Mouse (Mus musculus): ENCODE measurements around the gene Tnnt3.

Tnnt3 gene

DNA sequence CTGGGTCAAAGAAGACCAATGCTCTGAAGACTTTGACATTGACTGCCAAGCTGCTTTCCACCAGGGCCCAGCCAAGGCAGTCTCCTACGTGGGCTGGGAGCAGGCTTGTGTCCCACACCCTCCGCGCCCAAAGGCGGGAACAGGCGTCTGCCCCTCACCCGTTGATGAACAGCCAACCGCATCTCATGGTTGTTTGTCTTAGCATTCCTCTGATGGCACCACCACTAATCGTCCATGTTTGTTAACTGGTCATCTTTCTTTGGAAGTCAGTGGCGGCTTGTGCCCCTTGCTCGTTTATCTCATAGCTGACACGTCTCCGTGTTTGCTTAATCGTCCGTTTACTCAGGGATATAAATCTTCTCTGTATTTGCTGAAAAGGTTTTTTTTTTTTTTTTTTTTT, 10.9 kb downstream of the Tnnt3 start:
- no peak for DNase-seq

DNA sequence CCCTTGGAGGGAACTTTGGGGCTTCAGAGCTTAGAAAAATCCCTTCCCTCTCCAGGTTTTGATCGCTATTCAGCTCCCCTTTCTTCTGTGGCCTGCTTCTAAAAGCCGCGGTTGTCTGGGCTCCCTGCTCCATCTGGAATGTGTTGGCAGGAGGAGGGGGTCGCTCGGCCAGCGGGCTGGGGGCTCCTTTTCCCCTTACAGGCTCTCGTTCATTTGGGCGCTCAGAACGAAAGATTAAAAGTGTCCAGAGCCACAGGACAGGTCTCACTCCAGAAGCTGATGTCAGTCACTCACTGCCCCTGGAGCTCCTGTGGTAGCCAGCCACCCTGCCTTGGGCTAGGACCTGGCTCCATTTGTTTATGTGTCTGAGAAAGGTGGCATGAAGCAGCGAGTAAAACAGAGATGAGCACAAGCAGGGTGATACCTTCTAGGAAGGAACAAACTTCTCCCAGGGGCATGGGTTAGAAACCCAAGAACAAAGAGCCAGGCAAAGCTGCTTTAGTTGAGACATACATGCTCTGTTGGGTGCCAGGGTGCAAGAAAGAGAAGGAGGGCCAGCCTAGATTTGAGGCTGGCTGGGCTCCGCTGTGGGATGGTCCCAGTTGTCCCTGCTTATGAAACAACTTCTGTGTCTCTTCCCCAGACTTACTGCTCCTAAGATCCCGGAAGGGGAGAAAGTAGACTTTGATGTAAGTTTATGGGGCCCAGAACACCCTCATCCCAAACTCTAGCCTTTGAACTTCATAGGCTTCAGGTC, 11.6 kb downstream of the Tnnt3 start:
- no peak for DNase-seq

DNA sequence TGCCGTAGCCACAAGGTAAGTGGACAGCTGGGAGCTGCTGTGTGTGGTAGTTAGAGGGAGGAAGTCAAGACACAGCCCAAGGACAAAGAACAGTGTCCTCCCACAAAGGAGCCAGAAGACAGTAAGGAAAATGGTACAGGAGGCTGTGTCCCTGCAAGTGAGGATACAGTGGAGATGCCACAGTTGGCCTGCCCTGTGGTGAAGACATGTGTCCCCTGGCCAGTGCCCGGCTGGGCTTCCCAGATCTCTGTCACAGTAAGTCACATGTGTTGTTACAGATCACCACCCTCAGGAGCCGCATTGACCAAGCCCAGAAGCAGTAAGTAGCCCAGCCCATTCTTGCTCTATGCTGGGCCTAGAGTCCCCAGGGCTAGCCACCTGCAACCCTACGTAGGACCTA, 15.4 kb downstream of the Tnnt3 start:
- no peak for DNase-seq

DNA sequence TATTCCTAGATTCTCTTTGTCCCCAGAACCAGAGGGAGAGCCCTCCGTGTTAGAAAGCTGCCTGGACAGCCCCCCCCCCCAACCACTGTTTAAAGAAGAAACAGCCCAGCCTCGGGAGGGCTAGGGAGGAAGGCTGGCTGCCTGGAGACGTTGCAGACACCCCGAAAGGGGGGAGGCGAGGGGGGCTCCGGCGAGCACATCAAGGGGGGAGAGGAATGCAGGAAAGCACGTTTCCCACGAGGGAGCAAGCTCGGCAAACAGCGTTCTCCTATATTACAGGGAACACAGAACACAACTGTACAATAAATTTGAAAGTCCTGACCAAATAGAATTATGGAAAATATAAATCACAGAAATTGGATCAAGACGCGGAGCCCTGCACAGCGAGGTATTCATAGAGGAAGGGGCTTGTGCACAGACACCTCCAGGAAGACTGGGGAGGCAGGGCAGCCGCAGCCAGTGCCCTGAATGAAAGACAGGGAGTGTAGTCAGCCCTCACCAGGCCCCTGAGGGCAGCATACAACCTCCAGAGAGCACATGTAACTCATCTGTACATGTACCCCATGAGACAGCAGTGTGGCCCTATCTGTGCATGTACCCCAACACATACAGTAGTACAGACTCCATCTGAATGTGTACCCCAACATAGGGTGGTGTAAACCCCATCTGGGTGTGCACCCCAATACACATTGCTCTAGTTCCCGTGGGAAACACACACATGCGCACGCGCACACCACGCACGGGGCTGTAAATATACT, 17.8 kb downstream of the Tnnt3 start:
- no peak for DNase-seq

DNA sequence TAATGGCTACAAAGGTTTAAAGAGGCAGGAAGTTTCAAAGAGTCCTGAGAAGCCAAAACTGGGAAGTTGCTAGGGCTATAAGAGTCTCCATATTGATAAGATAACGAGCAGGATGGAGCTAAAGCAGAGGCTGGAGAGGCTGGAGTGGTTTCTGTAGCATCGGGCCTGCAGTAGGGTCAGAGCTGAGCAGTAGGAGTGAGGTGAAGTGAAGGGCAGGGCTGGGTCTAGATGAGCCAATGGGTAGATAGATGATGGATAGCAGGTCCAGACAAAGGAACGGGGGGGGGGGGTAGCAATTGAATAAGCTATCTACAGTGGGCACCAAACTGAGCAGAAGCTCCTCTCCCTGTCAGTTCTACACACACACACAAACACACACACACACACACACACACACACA, 18.9 kb downstream of the Tnnt3 start:
- DNase-seq: no peak

DNA sequence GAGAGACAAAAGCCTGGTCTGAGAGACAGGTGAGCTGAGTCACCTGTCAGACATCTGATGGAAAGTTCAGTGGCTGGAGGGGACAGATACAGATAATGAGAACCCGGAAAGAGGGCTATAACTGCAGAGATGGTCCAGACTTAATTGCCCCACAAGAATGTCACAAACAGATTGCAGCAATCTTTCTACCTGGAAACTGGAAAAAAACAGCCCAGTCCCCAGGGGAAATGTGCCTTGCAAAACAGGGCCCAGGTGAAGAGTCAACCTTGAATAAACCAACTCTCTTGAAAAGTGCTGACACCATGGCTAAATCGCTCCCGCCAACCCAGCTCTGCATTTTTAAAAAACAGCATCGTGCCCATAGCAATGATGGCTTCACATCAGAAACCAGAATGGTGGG, 21.7 kb downstream of the Tnnt3 start:
- DNase-seq: no peak

DNA sequence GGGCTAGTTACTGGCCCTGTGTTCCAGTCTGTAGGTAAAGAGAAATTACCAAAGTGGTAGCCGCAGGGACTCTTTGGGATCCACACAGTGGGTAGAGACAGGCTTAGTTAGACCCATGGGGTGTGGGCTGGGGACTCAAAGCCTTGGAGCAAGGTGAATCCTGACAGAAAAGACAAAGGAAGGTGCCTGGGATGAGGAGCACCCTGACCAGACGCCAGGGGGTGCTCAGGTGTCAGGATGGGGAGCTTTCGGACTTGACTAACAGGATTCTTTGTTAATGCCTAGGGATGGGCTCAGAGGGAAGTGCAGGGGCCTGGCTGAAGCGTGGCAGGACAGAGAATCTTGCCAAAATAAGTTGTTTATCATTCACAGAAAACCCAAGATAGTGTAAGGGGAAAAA, 23.7 kb downstream of the Tnnt3 start:
- no peak for DNase-seq

DNA sequence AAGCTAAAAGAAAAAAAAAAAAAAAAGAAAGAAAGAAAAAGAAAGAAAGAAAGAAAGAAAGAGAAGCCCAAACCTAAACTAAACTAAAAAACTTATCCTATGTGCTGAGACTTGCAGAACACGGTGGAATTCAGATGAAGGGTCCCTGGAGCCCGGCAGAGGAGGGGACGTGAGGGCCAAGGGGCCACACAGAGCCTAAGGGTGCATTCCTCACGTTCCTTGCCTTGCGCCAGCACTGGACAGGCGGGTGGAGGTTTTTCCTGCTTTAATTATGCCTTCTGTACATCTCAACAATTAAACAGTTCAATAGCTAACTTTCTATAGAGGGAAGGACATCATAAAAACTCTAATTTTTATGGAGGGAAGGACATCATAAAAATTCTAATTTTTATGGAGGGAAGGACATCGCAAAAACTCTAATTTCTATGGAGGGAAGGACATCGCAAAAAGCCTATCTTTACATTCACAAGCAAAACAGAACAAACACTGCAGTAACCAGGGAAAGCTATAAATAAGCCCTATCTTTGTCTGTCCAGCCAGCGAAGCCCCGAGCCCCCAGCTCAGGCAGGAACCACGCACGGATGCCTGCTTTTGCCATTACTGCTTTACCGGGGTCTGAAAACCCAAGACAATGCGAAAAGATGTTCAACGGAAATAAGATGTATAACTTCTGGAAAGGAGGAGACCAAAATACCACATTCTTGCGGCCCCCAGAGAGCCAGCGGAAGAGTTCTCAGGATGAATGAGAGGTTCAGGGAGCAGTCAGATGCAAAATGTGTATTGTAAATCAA, 24.8 kb downstream of the Tnnt3 start:
- no peak for DNase-seq

DNA sequence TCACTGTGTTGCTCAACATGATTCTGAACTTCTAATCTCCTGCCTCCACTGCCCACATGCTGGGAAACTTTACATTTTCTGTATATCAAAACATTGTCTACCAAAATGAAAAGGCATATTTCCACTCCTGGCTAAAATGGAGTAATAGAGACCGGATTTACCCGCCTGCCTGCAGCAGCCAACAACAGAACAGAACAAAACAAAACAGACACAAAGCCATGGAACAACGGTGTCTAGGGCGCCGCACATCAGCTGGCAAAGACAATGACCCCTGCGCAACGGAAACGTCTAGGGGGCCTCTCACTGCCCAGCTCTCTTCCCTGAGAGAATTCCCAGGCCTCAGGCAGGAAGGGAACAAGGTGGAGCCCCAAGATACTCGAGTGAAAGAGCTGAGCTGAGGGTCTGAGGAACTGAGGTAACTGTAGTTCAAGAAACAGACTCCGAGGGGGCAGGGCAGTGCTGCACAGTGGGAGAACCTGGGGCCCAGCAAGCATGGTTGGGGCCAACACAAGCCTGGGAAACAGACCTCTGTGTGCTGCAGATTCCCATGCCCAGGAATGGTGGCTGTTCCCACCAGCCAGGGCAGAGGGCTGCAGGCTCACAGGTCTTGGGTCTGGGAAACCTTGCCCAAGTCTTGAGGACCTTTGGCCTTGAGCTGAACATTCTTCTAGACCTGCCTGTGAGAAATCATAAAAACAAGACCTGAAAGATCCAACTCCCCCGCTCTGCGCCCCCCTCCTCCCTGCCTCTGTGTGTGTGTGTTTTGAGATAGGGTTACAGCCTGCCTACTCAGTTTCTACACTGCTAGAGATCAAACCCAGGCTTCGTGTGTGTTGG, 26.9 kb downstream of the Tnnt3 start:
- DNase-seq: no peak

DNA sequence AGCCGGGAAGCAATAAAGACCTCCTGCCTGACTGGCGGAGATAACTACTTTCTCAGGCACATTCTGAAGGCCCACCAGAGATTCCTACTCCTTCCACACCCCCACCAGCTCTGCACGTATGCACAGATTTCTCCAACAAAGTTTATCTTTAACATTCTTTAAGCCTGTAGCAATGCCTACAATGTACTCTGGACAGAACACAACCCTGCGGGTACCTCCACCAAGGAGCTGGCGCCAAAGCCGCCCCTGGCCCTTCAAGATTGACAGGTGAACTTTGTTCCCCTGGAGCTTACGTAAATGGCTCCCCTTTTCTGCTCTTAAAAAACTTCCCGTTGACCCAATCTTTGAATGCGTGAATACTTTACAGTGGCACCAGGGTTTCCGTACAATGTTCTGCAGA, 30.7 kb downstream of the Tnnt3 start:
- DNase-seq: no peak

DNA sequence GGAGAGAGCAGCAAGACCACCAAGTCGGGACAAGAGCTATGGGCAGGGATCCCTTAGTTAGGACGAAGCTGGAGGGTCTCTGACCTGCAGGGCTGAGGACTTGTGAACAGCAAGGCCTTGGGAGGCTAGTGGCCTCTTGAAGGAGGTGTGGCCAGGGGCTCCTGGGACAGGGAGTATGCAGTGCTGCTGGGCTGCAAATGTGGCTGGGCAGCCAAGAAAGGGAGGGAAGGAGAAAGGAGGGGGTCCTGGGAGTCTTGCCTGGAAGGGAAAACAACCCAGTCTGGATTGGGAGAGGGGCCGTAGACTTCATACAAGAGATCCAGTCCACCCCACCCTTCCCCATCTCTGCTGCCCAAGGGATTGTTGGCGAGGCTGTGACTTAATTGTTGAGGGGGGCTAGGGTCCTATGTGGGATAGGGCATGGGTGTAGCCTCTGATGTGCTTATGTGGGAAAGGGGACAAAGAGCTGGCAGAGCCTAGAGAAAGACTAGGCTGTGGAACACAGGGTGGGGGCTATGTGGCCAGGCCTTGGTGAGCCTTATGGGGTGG, 33.4 kb downstream of the Tnnt3 start:
- DNase-seq: no peak

DNA sequence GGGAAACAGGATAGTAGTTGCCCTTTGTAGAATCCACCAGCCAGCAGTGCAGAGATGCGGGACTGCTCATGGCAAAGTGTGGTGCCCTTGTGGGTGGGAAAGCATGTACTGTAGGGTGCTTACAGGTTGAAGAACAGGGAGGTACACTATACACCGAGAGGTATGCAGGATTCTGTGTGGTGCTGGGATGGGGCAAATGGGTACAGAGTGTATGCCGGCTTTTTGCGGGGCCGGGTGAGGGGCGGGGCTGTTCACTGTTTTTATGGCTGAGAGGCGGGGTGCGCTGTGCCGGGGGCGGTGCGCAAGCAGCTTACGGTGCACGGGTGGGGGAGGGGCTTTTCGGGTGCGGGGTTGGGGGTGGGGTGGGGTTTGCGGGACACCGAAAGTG, 34.0 kb downstream of the Tnnt3 start, which contains the start of gene Mrpl23:
Gene Mrpl23 (plus strand): TSS at position 16 of the 388 bp plus-strand sequence.
- DNase-seq: peak; percentile 59

DNA sequence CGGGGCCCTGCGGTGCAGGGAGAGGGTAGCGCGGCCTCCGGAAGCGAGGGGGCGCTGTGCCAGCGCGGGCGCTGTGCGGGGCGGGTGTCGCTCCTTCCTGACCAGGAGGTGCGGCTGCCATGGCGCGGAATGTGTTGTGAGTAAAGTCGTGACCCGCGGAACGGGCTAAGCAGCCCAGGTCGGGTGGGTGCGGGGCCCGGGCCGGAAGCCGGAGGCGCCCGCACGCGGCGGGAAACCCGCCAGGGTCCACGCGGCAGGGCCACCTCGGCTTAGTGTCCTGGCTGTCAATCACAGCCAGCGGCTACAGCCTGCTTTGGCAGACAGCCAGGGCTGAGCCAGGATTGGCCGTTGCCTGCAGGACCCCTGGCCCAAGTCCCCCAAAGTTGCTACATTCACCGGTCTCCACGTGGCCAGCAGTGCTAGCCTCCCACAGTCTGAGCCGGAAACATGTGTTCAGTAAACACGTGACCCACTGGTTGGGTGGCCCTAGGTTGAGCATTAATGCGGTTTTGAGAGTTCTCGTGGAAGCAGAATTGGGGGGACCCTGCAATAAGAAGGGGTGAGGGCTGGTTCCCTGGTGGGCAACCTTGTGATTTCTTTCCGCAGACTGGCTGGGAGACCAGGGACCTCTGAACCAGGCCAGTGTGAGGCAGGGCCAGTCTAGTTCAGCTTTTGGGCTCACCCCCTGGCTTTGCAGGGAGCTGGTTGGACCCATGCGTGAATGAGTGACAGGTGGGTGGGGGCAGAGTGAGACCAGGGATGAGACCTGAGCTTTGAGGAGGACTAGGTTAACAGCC, 34.6 kb downstream of the Tnnt3 start:
- DNase-seq: peak; percentile 87

DNA sequence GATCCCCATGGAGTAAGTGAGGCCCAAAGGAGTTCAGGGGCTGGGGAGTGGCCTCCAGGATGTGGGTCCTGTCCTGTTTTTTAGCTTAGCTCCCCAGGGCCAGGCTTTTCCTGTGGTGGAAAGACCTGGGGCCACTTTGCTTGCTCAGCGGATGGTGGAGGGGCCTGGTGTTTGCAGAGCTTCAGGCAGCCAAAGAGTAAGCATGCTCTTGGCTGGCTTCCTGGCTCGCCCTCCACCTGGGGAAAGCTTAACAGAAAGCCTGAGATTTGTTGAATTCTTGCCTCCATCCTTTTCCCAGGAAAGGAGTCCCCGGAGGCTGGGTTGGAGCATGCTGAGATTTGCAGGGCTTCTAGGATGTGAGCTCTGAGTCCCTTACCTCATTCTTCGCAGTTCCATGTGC, 36.5 kb downstream of the Tnnt3 start:
- DNase-seq: no peak

DNA sequence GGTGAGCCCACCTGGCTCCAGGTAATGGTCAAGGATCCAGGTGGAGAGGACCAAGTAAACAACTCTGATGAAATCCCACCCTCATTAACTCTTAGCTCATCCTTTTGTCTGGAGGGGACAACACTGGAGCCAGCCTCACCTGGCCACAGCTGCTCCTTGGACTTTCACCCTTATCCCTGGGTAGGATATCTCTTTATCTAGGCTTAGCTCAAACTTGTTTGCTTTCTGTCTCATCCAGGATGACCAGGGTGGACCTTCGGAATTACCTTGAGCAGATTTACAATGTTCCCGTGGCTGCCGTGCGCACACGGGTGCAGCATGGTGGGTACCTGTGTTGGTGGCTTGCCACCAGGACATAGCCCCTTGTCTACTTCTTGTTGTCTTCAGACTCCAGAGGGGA, 37.2 kb downstream of the Tnnt3 start:
- DNase-seq: no peak

DNA sequence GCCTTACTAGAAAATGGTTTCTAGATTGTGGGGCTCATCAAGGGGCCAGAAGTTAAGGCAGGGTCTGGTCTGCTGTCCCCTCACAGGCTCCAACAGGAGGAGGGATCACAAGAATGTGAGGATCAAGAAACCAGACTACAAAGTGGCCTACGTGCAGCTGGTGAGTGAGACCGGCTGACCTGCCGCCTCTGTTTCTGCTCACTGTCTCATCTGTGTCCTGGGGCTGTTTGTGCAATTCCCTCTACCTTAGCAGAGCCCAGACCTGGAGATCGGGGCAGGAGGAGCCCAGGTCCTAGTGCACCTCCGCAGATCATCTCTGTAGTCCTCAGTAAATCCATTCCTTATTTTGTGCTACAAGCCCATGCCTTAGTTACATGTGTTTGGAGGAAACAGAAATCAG, 38.5 kb downstream of the Tnnt3 start:
- DNase-seq: no peak

DNA sequence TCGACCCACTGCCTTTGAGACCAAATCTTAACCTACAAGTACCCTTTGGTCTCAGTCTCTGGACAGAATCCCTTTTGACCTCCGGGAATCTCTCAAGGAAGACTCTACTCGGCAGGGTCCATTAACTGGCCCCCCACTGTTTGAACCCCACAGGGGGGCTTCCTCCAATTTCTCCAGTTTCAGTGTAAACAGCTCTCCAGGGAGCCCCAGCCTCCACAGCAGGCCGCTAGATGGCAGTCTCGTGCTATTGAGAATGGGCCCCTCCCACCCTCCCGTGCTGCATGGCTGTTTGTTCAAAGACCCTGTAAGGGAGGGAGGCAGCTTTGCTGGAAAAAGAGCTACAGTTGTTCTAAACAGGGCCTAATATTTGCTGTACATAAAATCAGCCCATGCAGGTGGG, 39.2 kb downstream of the Tnnt3 start:
- peak; percentile 67 for DNase-seq

DNA sequence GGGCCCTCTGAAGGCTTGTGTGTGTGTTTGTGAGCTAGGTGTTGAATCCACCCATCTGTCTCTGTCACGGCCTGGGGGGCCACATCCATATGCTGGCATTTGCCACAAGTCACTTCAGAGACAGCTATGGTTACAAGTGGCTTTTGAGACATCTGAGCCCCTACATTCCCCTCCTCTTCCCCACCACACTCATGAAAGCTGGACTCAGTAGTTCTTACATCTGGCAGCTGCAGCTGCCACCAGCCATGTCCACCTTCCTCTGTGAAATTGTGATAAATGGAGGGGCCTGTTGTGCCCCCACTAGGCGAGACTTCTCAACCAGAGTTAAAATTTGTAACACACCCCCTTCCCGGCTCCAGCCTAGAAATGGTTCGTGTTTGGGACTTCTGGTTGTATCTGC, 39.7 kb downstream of the Tnnt3 start:
- DNase-seq: no peak

DNA sequence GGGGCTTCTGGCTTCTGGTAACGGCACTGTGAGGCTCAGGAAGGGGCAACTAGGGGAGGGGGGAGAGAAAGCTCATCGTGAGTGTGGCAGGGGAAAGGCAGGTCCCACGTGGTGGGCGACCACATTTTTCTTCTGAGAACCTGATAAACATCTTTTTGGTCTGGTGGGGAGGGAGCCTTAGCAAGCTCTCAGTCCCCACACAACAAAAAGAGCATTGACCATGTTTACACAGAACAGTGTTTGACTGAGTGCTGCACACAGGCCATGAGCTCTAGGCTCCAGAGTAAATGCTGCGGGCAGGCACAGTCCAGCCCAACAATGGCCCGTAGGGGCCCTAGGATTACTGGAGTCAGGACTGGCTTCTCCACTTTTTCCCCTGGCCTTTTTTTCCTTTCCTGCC, 40.1 kb downstream of the Tnnt3 start:
- no peak for DNase-seq

DNA sequence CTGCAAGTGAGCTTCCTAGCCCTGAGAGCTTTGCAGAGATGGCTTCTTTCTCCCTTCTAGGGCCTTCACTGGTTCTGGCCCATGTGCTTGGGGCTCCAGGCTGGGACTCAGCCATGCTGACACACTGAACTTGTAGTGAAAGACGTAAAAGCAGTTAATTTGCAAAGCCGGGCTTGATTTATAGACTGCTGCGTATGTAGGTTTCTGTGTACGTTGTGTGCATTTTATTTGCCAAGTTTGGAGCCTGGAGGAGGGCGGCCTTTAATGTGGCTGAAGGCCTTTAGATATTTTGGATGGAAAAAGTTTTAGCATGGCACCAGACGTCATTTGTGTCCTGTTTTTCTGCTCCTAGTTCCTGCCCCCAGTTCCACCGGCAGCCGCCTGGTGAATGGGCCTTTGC, 41.2 kb downstream of the Tnnt3 start:
- DNase-seq: no peak

DNA sequence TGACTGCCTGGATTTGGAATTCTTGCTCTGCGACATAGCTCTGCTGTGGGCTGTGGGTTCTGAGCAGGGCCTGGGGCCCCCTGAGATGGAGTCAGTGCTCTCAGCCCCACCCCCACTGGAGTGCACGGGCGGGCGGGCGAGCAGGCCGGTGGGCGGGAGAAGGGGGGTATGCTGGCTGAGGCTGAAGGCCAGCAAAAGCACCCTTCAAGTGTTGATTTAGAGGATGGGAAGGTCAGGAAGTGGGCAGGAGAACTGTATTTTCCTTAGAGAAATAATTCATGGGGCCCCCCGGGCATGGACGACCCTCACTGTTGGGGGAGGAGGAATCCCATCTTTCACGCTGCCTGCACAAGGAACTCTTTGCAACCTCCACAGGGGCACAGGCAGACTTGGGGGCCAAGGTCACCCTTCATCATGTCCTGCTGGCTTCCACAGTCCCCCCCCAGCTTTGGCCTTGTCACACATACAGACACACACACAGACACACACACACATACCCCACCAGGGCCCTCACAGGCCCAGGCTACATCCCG, 44.2 kb downstream of the Tnnt3 start:
- no peak for DNase-seq
